Comparison of ENCODE assay signal across 22 mouse cellular contexts in genomic region chr11:69789431-69789830, GRCm38 (mm10). TPM values are rescaled to one million over a fixed set of nuclear protein-coding genes. Genes with fewer than 3 reads are reported as not detected.
"Had no signal": no experiment of that assay in that cellular context is flagged by ENCODE, and none has a peak within 500 bp of the region (broad histone marks: within the 10 kb centered on the region; RNA-seq: fewer than 3 reads in every experiment).

No protein-coding gene starts in this region.

- H3K27ac ChIP-seq: limb, embryonic 12.5 days; liver, embryonic 13.5 days; midbrain, embryonic 13.5 days; stomach, embryonic 15.5 days had no signal

- H3K9me3 ChIP-seq: limb, embryonic 12.5 days; liver, embryonic 13.5 days; midbrain, embryonic 13.5 days; stomach, embryonic 15.5 days had no signal

- H3K36me3 ChIP-seq: limb, embryonic 12.5 days; liver, embryonic 13.5 days; midbrain, embryonic 13.5 days; stomach, embryonic 15.5 days had no signal

- H3K4me3 ChIP-seq: limb, embryonic 12.5 days; liver, embryonic 13.5 days; midbrain, embryonic 13.5 days; stomach, embryonic 15.5 days had no signal

- H3K27me3 ChIP-seq: stomach, embryonic 15.5 days had no signal

- H3K4me2 ChIP-seq: limb, embryonic 12.5 days; liver, embryonic 13.5 days; midbrain, embryonic 13.5 days; stomach, embryonic 15.5 days had no signal

- DNase-seq: kidney, adult 9 months; kidney, postnatal 36 days; layer of hippocampus, adult 9-11 months; layer of hippocampus, postnatal 36 days; liver, embryonic 13.5 days; lung, adult 2 months; lung, postnatal 36 days; right cerebral cortex, postnatal 14 days; thymus, adult 2 months; thymus, postnatal 25 days had no signal

- H3K9ac ChIP-seq: limb, embryonic 12.5 days; liver, embryonic 13.5 days; midbrain, embryonic 13.5 days; stomach, embryonic 15.5 days had no signal

- H3K4me1 ChIP-seq: limb, embryonic 12.5 days; midbrain, embryonic 13.5 days; stomach, embryonic 15.5 days had no signal

- ATAC-seq: lung, postnatal 0 days; midbrain, embryonic 13.5 days had no signal

RNA-seq across cellular contexts. Expression of gene Tmem102, which starts 16.0 kb away (rescaled TPM):
- total RNA-seq: layer of hippocampus, adult 18-20 months; left cerebral cortex, postnatal 36 days; megakaryocyte progenitor cell, adult 5-6 weeks had no signal

RNA-seq across cellular contexts. Expression of gene Gm39566, which starts 25.7 kb away (rescaled TPM):
- total RNA-seq: layer of hippocampus, adult 18-20 months; layer of hippocampus, postnatal 36 days; left cerebral cortex, adult 8-10 months; left cerebral cortex, postnatal 36 days; megakaryocyte progenitor cell, adult 5-6 weeks; midbrain, postnatal 0 days had no signal
- polyA plus RNA-seq: limb, embryonic 12.5 days; liver, embryonic 13.5 days; lung, adult 2 months; lung, postnatal 0 days; midbrain, embryonic 13.5 days; midbrain, postnatal 0 days; neural tube, embryonic 14.5 days; spleen, adult 2 months; stomach, embryonic 15.5 days; urinary bladder, adult 2 months had no signal
